Mouse (Mus musculus) kidney, adult 2 months (tissue): Measurements from ENCODE around the gene Mnt.

Source experiments
- CTCF ChIP-seq: fragments of 200-500 bp; conservative IDR thresholded peaks from 2 replicates; pipeline ENCODE4 v1.5.1; 2011; ENCODE audit warnings: low read depth, mild to moderate bottlenecking, control low read depth, low read length, moderate library complexity, mixed read lengths; ENCODE audit not compliant: insufficient read depth, insufficient read length
- POLR2A ChIP-seq: fragments of 200-500 bp; IDR thresholded peaks from one replicate; pipeline ENCODE4 v1.6.1; 2011; ENCODE audit warnings: low read depth, low read length, control low read depth

DNA sequence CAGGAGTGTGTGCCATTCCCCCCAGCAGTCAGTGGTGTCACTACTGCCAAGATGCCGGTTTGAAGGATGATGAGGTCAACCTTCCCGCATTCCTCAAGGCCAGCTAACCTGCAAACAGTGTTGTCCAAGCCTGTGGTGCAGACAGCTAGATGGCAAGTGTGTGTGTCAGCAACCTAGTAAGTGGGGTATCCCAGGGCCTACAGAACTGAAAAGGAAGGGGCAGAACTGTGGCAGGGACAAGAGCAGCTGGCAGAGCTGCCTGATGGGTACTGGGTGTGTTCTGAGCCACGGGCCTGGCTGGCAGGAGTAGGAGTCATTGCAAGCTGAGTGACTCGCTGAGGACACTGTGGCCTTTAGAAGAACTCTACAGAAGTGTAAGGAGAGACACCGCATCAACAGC, 31.4 kb downstream of the Mnt start:
- TF ChIP-seq CTCF (no peak), POLR2A (no peak)
